Mouse (Mus musculus): ENCODE data around the gene H2-DMa.

The H2-DMa gene

GRCm38 (mm10) chr17:34119249-34120179, at the start of gene H2-DMa:
H2-DMa (plus strand) TSS chr17:34119541.
- peak; percentile 99 for DNase-seq (ENCODE audit: low read depth)

DNA sequence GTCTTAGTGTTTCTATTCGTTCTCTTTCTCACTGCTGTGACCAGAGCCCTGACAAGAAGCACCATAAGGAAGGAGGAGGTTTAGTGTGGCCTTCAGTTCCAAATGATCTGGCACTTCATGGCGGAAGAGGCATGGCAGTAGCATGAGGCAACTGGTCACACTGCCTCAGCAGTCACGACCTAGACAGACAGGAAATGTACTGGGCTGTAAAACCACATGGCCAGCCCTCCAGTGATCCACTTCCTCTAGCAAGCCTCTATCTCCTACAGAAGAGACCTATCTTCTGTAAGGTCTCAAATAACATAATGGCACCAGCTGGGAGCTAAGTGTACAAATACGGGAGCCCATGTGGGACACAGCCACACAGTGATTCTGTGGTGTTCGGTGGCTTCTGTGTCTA, 47.2 kb upstream of the H2-DMa start:
- DNase-seq (ENCODE audit: low read depth) = peak; percentile 51

DNA sequence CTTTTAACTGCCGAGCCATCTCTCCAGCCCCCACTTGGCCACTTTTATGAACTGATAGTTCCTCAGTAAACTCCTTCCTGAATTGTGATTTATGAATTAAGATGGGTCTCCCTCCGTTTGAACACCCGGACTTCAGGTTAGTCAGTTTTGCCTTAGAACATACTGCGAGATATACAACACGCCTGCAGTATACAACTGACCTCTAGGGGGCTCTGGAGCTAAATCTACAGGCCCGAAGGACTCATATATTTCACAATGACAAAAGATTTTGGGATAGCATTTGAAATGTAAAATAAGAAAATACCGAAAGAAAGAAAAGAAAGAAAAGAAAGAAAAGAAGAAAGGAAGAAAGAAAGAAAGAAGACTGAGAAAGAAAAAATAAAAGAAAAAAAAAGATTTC, 44.1 kb upstream of the H2-DMa start:
- DNase-seq (ENCODE audit: low read depth) = peak; percentile 91

GRCm38 (mm10) chr17:34077549-34077948, 41.8 kb upstream of the H2-DMa start:
- DNase-seq (ENCODE audit: low read depth) = peak; percentile 92

DNA sequence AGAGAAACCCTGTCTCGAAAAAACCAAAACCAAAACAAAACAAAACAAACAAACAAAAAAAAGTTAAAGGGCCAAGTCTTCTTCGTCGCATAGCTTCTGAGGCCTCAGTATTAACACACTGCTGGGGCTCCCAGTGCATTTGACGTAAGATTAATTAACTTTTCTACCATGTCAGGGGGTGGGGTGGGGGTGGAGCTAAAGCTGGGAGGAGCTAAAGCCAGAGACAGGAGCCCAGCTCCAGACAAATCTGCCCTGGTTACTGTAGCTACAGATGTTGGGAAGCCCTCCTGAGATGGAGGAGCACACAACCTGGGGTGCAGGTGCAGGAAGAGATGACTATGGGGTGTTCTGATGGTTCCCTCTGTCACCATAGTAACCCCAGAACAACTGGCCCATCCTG, 41.2 kb upstream of the H2-DMa start:
- no peak for DNase-seq (ENCODE audit: low read depth)

DNA sequence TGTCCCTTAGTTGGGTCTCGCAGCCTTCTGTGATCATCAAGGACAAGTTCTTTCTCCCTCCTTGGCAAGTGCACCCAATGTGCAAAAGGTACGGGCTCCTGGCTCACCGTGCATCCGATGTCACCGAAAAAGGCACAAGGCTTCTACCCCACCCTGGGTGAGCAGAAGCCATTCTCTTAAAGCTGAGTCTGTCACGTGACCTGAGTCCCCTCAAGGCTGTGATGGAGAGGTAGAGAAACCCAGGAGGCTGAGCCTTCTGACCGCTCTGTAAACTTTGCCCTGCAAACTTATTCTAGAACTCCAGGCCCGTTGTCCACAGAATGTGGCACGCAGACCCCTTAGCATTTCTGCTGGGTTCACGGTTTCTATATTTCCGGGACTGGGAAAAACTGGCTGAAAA, 40.3 kb upstream of the H2-DMa start:
- DNase-seq (ENCODE audit: low read depth) = no peak

DNA sequence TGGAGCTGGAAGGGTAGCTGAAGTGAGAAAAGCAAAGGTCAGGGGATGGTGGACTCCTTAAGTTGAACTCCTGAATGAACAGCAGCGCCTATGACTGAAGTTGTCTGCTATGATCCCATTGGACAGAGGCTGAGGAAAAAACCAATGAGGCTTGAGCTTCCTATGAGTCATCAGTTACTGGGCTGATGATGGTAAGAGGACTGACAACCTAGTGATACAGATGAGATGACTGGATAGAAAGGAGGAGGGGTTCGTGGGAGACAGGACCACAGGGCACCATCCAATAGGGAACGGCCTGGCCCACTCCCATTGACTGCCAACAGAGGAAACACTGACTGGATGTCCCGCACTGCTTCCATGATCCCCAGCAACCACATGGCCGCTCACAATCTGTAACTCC, 39.7 kb upstream of the H2-DMa start:
- peak; percentile 79 for DNase-seq (ENCODE audit: low read depth)

- DNase-seq (ENCODE audit: low read depth) = no peak
These were observed 36.2 kb upstream of the H2-DMa start for GRCm38 (mm10) chr17:34083104-34083503.

DNA sequence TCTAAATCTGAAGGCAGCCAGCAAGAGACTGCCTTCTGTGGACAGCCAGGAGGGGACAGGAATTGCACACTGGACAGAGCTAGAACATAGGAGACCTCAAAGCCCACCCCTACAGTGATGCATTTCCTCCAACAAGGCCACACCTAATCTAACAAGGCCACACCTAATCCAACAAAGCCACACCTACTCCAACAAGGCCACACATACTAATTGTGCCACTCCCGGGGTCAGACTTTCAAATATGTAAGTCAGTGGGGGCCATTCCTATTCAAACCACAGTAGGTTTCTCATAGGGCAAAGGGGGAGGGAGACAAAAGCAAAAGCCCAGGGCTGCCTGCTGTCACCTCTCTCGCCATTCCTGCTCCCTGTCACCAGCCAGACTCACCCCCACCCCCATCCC, 32.0 kb upstream of the H2-DMa start:
- no peak for DNase-seq (ENCODE audit: low read depth)

DNA sequence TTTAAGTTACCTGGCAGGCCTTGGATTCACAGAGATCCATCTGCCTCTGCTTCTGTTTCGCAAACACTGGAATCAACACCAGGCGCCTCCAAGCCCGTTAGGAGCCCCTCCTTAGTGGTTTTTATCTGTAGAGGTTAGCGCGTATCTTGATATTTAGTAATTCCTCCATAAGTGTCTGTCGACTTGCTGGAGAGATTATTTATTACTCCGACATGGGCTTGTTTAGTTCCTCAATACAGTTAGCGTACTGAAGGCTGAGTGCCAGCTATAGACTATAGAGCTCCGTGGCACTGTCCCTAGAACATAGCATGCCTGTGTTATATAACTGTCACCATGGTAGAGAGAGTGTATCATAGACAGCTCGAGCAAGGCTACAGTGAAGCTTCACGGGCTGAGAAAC, 31.2 kb upstream of the H2-DMa start:
- no peak for DNase-seq (ENCODE audit: low read depth)

GRCm38 (mm10) chr17:34090923-34091322, 28.4 kb upstream of the H2-DMa start:
- peak; percentile 80 for DNase-seq (ENCODE audit: low read depth)

DNA sequence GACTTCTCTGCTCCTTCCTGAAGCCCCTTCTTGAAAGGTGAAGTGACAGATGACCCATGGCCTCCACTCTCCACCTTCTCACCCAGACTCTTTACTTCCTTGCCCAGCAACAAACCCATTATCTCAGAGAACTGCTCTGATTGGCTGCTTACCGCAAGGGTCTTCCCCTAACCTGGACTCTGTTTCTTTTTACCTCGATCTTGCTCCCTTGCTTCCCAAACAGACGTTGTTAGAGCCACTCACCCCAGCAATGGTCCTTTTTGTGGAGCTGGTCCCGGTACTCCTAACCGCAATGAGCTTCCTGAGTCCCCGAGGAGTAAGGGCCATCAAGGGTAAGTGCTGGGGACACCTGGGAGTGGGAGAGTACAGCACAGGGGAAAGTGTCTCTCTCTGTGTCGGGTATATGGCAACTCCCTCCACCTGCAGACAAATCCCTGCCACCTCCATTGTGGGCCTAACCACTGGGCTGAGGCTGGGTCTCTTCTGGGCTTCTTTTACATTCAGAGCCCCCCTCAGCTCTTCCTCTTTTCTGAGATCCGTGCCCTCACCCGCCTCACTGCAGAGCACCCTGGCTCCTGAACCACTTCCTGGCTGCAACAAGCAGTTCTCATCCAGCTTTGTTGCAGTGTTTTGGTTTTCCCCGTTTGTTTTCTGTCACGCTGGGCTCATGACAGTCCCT, 27.0 kb upstream of the H2-DMa start, which contains the start of gene H2-Oa:
H2-Oa (plus strand) TSS at position 144 of the 679 bp plus-strand sequence.
- peak; percentile 69 for DNase-seq (ENCODE audit: low read depth)

GRCm38 (mm10) chr17:34093199-34093874, 26.0 kb upstream of the H2-DMa start:
- DNase-seq (ENCODE audit: low read depth) = peak; percentile 29

GRCm38 (mm10) chr17:34094283-34095035, 24.9 kb upstream of the H2-DMa start:
- DNase-seq (ENCODE audit: low read depth) = peak; percentile 41

- peak; percentile 29 for DNase-seq (ENCODE audit: low read depth)
These were observed 22.8 kb upstream of the H2-DMa start for GRCm38 (mm10) chr17:34096497-34097010.

GRCm38 (mm10) chr17:34097272-34097671, 22.1 kb upstream of the H2-DMa start:
- DNase-seq (ENCODE audit: low read depth) = no peak

DNA sequence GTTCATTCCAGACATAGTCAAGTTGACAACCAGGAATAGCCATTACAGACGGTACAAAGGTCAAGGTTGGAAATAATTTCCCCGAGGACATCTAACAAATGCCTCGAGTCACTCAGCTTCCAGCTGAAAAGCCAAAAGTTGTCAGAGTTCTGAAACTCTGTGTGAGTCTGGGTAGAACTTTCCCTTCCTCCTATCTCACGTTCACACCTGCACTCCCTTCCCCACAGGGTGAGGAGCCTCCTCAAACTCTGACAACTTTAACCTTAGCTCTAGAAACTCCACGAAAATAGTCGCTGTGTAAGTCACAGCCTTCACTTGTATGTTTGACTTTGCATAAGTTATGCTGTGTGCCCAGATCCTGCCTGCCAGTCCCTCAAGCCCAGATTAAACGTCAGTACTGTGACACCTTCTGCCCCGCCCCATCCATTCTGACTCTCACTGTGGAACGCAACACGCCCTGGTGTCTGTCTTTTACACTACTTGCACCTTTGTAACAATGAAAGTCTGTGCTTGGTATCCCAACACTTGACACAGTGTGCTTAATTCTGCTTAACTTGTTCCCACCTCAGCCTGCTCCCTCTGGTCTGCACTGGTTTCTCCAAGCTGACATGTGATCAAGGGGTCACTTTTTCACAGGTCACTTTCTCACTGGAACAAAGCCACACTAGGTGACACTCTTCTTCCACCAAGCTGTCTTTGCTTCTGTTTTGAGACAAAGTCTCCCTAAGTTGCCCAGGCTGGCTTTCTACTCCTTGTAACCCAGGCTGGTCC, 20.4 kb upstream of the H2-DMa start:
- no peak for DNase-seq (ENCODE audit: low read depth)

DNA sequence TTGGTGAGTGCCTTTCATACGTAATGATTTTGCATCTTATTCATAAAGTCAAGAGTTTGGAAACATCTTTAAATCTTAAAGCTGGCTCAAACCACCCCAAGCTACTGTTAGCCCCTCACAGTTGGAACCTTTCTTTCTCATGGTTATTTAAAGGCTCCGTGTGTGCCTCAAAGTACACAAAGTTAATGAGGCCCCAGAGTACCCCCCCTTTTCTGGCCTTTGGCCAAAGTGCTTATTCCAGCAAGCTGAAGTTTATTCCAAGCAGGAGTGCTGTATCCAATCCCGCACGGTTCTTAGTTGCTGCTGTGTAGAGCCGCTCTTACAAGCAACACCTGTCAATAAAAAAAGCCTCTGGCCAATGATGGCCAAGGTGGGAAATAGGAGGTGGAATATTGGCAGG, 19.8 kb upstream of the H2-DMa start:
- no peak for DNase-seq (ENCODE audit: low read depth)

DNA sequence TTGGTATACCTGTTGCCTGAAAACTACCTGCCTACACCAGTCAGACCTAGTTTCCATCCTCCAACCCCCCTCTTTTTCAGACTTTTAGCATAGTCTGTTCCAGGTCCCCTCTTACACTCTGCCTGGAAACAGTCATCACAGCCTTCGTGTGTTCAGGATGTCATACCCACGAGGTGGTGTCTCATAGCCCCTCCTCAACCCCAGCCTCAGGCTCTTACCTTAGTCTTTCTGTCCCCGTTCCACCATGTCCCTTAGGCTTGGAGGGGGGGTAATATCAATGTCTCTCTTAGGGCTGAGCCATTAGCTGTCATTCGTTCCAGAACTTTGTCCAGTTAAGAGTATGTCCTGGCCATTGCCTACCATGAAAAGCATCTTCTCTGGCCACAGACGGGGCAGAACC, 18.2 kb upstream of the H2-DMa start:
- no peak for DNase-seq (ENCODE audit: low read depth)

- DNase-seq (ENCODE audit: low read depth) = peak; percentile 98
These were observed 17.7 kb upstream of the H2-DMa start for GRCm38 (mm10) chr17:34101604-34102032.

GRCm38 (mm10) chr17:34102831-34103230, 16.5 kb upstream of the H2-DMa start:
- DNase-seq (ENCODE audit: low read depth) = peak; percentile 82

Measured in naive thymus-derived CD4-positive, alpha-beta T cell, adult 2 months (primary cell).